Mouse (Mus musculus) heart, embryonic 16.5 days (tissue): ENCODE results near the gene Borcs7. TPM values are rescaled to one million over a fixed set of nuclear protein-coding genes. Genes with fewer than 3 reads are reported as not detected.
A peak's percentile ranks its signal among the peaks of the same experiment; 100 is the strongest.

Experiments used
- ATAC-seq: fragments of 200-750 bp; cut with Nextera tagmentation; replicated peaks from 2 replicates; pipeline ENCODE4 v1.8.0; 2017; ENCODE audit warnings: moderate number of reproducible peaks; ENCODE audit not compliant: insufficient read depth, low FRiP score; ENCODE audit errors: extremely low read depth
- H3K27ac ChIP-seq: fragments of 300-500 bp; sonication (generic); 2 replicates; pipeline ENCODE4 v1.5.1; 2014; ENCODE audit warnings: mild to moderate bottlenecking, low read length, control low read depth, moderate library complexity
- H3K27me3 ChIP-seq: fragments of 300-500 bp; sonication (generic); 2 replicates; pipeline ENCODE4 v1.6.1; 2014; ENCODE audit warnings: low read length, mixed read lengths; ENCODE audit not compliant: control insufficient read depth, insufficient read depth
- H3K36me3 ChIP-seq: fragments of 300-500 bp; sonication (generic); 2 replicates; pipeline ENCODE4 v1.6.1; 2014; ENCODE audit not compliant: control insufficient read depth, insufficient read depth
- H3K4me1 ChIP-seq: fragments of 300-500 bp; sonication (generic); 2 replicates; pipeline ENCODE4 v1.6.1; 2014; ENCODE audit warnings: low read length, mixed read lengths; ENCODE audit not compliant: control insufficient read depth, insufficient read depth
- H3K4me2 ChIP-seq: fragments of 300-500 bp; sonication (generic); 2 replicates; pipeline ENCODE4 v1.6.1; 2014; ENCODE audit warnings: low read depth, mild to moderate bottlenecking, control low read depth, low read length
- H3K4me3 ChIP-seq: fragments of 300-500 bp; sonication (generic); 2 replicates; pipeline ENCODE4 v1.5.1; 2014; ENCODE audit warnings: mild to moderate bottlenecking, control low read depth, low read length
- H3K9ac ChIP-seq: fragments of 300-500 bp; sonication (generic); 2 replicates; pipeline ENCODE4 v1.6.1; 2014; ENCODE audit warnings: low read length, control low read depth
- H3K9me3 ChIP-seq: fragments of 300-500 bp; sonication (generic); replicated peaks from 2 replicates; pipeline ENCODE4 v1.6.1; 2016; ENCODE audit warnings: low read length; ENCODE audit not compliant: control insufficient read depth
- WGBS: fragments of 180-500 bp; shearing (Covaris S2); extraction: QIAGEN DNeasy Blood & Tissue Kit; methylation state at CpG from one replicate; pipeline ENCODE4 v1.1.7; 2014; 5-methylcytosine and 5-hydroxymethylcytosine counted together
- polyA plus RNA-seq: library from polyadenylated mRNA; unstranded; fragments of >200 nt; fragmentation: Nextera tagmentation; extraction: Ambion mirVana; gene quantifications from 2 replicates; pipeline ENCODE4 v1.2.1, GENCODE M21; 2015

The Borcs7 gene
- polyA plus RNA-seq, 1 experiment from 2014 or later: 13.7 TPM

GRCm38 (mm10) chr19:46735241-46735640 lies 45.5 kb downstream of the Borcs7 start:
- H3K9me3 ChIP-seq: no peaks in the 10 kb centered on the region
- H3K27me3 ChIP-seq: no peaks in the 10 kb centered on the region
- H3K27ac ChIP-seq: peak overlapping the region; percentile 32; the same call in 1 of the 2 replicates
- no peak overlapping the region for H3K9ac ChIP-seq
- peaks cover 8% of the 10 kb centered on the region for H3K4me1 ChIP-seq
- H3K36me3 ChIP-seq: peaks cover 5% of the 10 kb centered on the region; the same call in 1 of the 2 replicates
- peak; percentile 59 for ATAC-seq
- 12% methylated on average over 5 of the region's 5 CpGs for WGBS
- no peak overlapping the region for H3K4me2 ChIP-seq
- no peak overlapping the region for H3K4me3 ChIP-seq

DNA sequence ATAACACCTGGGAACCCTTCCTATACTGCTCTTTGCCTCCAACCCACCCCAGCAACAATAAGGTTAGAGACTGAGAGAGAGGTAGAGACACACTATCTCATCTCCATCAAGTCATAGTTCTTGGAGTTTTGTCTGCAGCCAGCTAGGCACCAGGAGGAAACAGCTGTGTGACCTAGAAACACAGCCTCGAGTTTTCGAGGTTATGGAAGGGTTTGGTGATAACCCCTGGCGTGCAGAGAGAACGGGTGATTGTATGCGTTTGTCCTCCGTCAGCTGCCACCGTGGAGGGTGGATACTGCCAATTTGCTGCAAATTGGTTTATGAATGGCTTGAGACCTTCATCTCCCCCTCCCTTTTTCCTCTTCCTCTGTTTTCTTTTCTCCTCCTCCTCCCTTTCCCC lies 47.4 kb downstream of the Borcs7 start:
- no peak overlapping the region for H3K4me2 ChIP-seq
- 55% methylated on average over 7 of the region's 7 CpGs for WGBS
- no peak for ATAC-seq

DNA sequence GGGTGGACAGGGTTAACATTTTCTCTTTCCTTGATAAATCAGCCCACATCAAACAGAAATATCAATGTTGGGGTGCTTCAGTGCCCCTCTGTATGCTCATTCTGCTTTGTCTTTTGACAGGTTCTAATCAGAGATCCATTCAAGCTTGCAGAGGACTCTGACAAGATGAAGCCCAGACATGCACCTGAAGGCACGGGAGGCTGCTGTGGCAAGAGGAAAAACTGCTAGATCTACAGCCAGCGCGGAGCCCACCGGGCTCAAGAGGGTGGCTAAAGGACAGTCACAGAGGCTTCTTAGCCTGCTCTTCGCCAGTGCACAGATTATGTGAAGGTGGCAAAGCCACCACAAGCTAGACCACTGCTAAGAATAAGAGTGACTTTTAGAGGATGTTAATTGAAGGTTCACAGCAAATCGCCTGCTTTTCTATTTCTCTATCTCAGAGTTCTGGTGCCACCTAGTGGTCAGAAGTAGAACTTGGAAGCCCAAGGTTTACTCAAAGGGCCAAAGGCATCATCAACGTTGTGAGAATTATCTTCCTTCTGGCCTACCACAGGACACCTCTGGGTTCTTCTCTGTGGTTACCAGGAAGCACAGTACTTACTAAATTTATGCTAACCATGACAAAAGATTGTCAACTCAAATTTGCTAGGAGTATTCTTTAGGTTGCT lies 50.8 kb downstream of the Borcs7 start:
- Histone ChIP-seq H3K4me2 (no peak overlapping the region), H3K9me3 (no peaks in the 10 kb centered on the region), H3K27me3 (no peaks in the 10 kb centered on the region), H3K27ac (no peak overlapping the region), H3K36me3 (peaks cover 5% of the 10 kb centered on the region; the same call in 1 of the 2 replicates), H3K4me3 (no peak overlapping the region), H3K4me1 (peaks cover 1% of the 10 kb centered on the region), H3K9ac (no peak overlapping the region)
- WGBS: 51% methylated on average over 7 of the region's 7 CpGs
- ATAC-seq: no peak; the same call in 1 of the 2 replicates

More for the DNA sequence above, 47.4 kb downstream of the Borcs7 start:
- Histone ChIP-seq H3K4me3 (no peak overlapping the region), H3K4me1 (peaks cover 8% of the 10 kb centered on the region), H3K9me3 (no peaks in the 10 kb centered on the region), H3K36me3 (peaks cover 5% of the 10 kb centered on the region; the same call in 1 of the 2 replicates), H3K27me3 (no peaks in the 10 kb centered on the region), H3K27ac (no peak overlapping the region), H3K9ac (no peak overlapping the region)

- H3K4me3 ChIP-seq: no peak overlapping the region
- WGBS: 34% methylated on average over 6 of the region's 6 CpGs
- H3K4me1 ChIP-seq: no peaks in the 10 kb centered on the region
- no peak overlapping the region for H3K4me2 ChIP-seq
- H3K9me3 ChIP-seq: no peaks in the 10 kb centered on the region
- H3K27me3 ChIP-seq: no peaks in the 10 kb centered on the region
- H3K27ac ChIP-seq: no peak overlapping the region
- no peak for ATAC-seq
- H3K36me3 ChIP-seq: peaks cover 5% of the 10 kb centered on the region; the same call in 1 of the 2 replicates
- H3K9ac ChIP-seq: no peak overlapping the region
Observed at GRCm38 (mm10) chr19:46741574-46741973, 51.9 kb downstream of the Borcs7 start.

DNA sequence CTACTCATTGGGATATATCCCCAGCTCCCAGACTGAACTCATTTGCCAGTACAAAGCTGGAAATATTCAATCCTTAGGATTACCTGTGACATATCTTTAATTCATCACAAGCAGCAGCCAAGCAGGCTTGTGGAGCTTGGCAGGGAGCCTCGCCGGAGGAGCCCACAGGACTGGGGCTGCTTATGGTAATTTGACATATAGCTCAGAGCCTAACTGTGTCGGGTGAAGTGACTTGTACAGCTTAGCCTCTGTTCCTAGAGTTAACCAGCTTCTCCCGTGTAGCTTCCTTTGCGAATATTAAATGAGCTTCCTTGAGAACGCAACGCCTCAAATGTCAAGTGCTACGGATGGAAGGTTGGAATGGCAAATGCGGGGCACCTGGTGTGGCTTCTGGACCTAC lies 55.0 kb downstream of the Borcs7 start:
- H3K4me2 ChIP-seq: no peak overlapping the region
- no peak overlapping the region for H3K27ac ChIP-seq
- H3K36me3 ChIP-seq: no peaks in the 10 kb centered on the region
- no peaks in the 10 kb centered on the region for H3K9me3 ChIP-seq
- no peak overlapping the region for H3K4me3 ChIP-seq
- no peak overlapping the region for H3K9ac ChIP-seq
- WGBS: 75% methylated on average over 9 of the region's 9 CpGs
- no peaks in the 10 kb centered on the region for H3K27me3 ChIP-seq
- no peaks in the 10 kb centered on the region for H3K4me1 ChIP-seq
- ATAC-seq: no peak

DNA sequence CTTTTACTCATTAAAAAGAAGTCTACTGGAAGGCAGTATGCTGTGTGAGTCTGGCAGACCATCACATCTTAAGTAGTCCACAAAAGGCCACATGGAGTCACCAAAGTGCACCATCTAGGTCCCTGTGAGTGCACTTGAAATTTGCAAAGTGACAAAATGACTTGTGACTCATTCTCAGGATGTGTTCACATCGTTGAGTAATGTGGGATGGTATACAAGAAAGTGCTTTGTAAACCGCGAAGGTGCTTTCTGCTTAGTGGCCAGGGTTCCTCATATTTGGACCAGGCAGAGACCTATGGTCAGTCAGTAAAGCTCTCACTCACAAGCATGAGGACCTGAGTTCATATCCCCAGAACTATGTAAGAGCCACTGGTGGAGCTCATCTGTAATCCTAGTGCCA lies 58.1 kb downstream of the Borcs7 start:
- Histone ChIP-seq H3K9ac (no peak overlapping the region), H3K36me3 (no peaks in the 10 kb centered on the region), H3K4me2 (no peak overlapping the region), H3K27me3 (no peaks in the 10 kb centered on the region), H3K27ac (no peak overlapping the region), H3K9me3 (no peaks in the 10 kb centered on the region), H3K4me1 (no peaks in the 10 kb centered on the region), H3K4me3 (no peak overlapping the region)
- no peak for ATAC-seq
- 85% methylated on average over 3 of the region's 3 CpGs for WGBS

- no peak overlapping the region for H3K9ac ChIP-seq
- H3K4me1 ChIP-seq: no peaks in the 10 kb centered on the region
- no peak overlapping the region for H3K27ac ChIP-seq
- ATAC-seq: no peak
- H3K36me3 ChIP-seq: no peaks in the 10 kb centered on the region
- no peaks in the 10 kb centered on the region for H3K27me3 ChIP-seq
- H3K4me2 ChIP-seq: no peak overlapping the region
- 54% methylated on average over 5 of the region's 5 CpGs for WGBS
- H3K4me3 ChIP-seq: no peak overlapping the region
- H3K9me3 ChIP-seq: no peaks in the 10 kb centered on the region
Observed at GRCm38 (mm10) chr19:46752235-46752634, 62.5 kb downstream of the Borcs7 start.

Other genes with a start within 250 kb of the Borcs7 start
- 17.0 and 19.4 TPM in 2 replicates for gene Trim8, start 188.2 kb upstream of the Borcs7 start, polyA plus RNA-seq
- 95.6 and 101 TPM in 2 replicates for gene Arl3, start 116.7 kb upstream of the Borcs7 start, polyA plus RNA-seq
- gene Sfxn2, start 116.5 kb upstream of the Borcs7 start, polyA plus RNA-seq: 10.0 and 11.4 TPM in 2 replicates
- 60.5 and 63.3 TPM in 2 replicates for gene Wbp1l, start 90.8 kb upstream of the Borcs7 start, polyA plus RNA-seq
- 1.00 and 1.7 TPM in 2 replicates for gene Cyp17a1, start 16.7 kb upstream of the Borcs7 start, polyA plus RNA-seq
- 46.7 and 52.1 TPM in 2 replicates for gene As3mt, start 17.6 kb downstream of the Borcs7 start, polyA plus RNA-seq
- gene Cnnm2, start 71.7 kb downstream of the Borcs7 start, polyA plus RNA-seq: 1.9 and 2.7 TPM in 2 replicates